Comparison of ENCODE assay signal across 7 mouse cellular contexts in the genomic region with DNA sequence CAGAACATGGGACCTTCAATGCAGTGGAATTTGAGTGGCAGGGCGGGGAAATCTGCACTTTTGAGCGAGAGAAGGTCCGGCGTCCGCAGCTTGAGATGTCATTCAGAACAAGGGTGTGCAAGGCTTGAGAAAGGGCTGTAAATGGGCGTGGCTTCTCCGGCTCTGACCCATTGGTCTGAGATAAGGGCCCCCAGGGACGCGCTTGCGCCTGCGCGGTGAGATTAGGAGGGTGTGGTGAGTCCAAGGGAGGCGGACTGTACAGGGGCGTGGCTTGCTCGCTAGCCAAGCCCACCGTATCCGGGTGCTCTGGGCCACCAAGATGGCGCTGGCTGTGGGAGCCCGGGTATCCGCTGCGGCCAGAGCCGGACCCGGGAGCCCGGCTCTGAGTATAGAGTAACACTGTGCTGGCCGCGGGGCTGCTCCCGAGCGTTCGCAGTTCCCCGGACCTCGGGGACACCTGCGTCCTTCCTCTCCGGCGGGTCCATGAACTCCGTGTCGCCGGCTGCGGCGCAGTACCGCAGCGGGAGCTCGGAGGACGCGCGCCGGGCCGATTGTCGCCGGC. TPM values are rescaled to one million over a fixed set of nuclear protein-coding genes. Genes with fewer than 3 reads are reported as not detected.
DNase-seq lines count a peak whose midpoint lies in the region; ATAC-seq lines count a peak whose summit lies in the region.

TSS of gene Atg4d (plus strand) at position 294 of the 562 bp plus-strand sequence.

- H3K4me3 ChIP-seq in embryonic facial prominence, embryonic 12.5 days: peak within 1 kb of the TSS; percentile 80
- H3K4me3 ChIP-seq in limb, embryonic 11.5 days (ENCODE audit: low read depth, low read length): peak within 1 kb of the TSS; percentile 66
- H3K4me3 ChIP-seq in midbrain, embryonic 14.5 days (replicated peaks; ENCODE audit: low read depth, low read length): peak within 1 kb of the TSS; percentile 90

- H3K27me3 ChIP-seq in embryonic facial prominence, embryonic 12.5 days: no peaks in the 10 kb centered on the region
- no peaks in the 10 kb centered on the region for H3K27me3 ChIP-seq in limb, embryonic 11.5 days (ENCODE audit: control insufficient read depth, insufficient read depth, low read length)
- no peaks in the 10 kb centered on the region for H3K27me3 ChIP-seq in midbrain, embryonic 14.5 days (ENCODE audit: control insufficient read depth, insufficient read depth, low read length)

- peak; percentile 99 for DNase-seq in adrenal gland, postnatal 25 days
- peak; percentile 100 for DNase-seq in heart, adult 11 months
- DNase-seq in kidney, adult 18-20 months: peak; percentile 97
- DNase-seq in limb, embryonic 11.5 days (ENCODE audit: low spot score): peak; percentile 99
- DNase-seq in midbrain, embryonic 14.5 days: peak; percentile 99
- peak; percentile 97 to 99 for DNase-seq in spleen, adult 18-20 months

- H3K4me1 ChIP-seq in embryonic facial prominence, embryonic 12.5 days: peaks cover 19% of the 10 kb centered on the region
- peaks cover 8% of the 10 kb centered on the region for H3K4me1 ChIP-seq in limb, embryonic 11.5 days (ENCODE audit: control insufficient read depth, insufficient read depth, low read length)
- peaks cover 16% of the 10 kb centered on the region for H3K4me1 ChIP-seq in midbrain, embryonic 14.5 days (ENCODE audit: control insufficient read depth, insufficient read depth, low read length)

- peak; percentile 93 for ATAC-seq in embryonic facial prominence, embryonic 12.5 days (ENCODE audit: insufficient number of reproducible peaks, insufficient read depth, low FRiP score, low TSS enrichment)
- peak; percentile 94 for ATAC-seq in limb, embryonic 11.5 days (ENCODE audit: insufficient number of reproducible peaks, low FRiP score, low TSS enrichment, low read depth)
- peak; percentile 98 for ATAC-seq in midbrain, embryonic 14.5 days (ENCODE audit: low FRiP score, low TSS enrichment)

- peak within 1 kb of the TSS; percentile 82 for H3K4me2 ChIP-seq in embryonic facial prominence, embryonic 12.5 days (replicated peaks)
- peak within 1 kb of the TSS; percentile 76 for H3K4me2 ChIP-seq in limb, embryonic 11.5 days (ENCODE audit: low read depth, severe bottlenecking)
- peak within 1 kb of the TSS; percentile 70 for H3K4me2 ChIP-seq in midbrain, embryonic 14.5 days (ENCODE audit: low read length)

- H3K36me3 ChIP-seq in embryonic facial prominence, embryonic 12.5 days: peaks cover 31% of the 10 kb centered on the region
- H3K36me3 ChIP-seq in limb, embryonic 11.5 days (ENCODE audit: control insufficient read depth, insufficient read depth, low read length): peaks cover 12% of the 10 kb centered on the region
- peaks cover 28% of the 10 kb centered on the region for H3K36me3 ChIP-seq in midbrain, embryonic 14.5 days (ENCODE audit: control insufficient read depth, insufficient read depth, low read length)

- under 1% methylated on average over 49 of the region's 49 CpGs for WGBS in embryonic facial prominence, embryonic 12.5 days
- under 1% methylated on average over 42 of the region's 49 CpGs for WGBS in limb, embryonic 11.5 days
- WGBS in midbrain, embryonic 14.5 days: under 1% methylated on average over 49 of the region's 49 CpGs

- H3K9ac ChIP-seq in embryonic facial prominence, embryonic 12.5 days: peak within 1 kb of the TSS; percentile 81
- H3K9ac ChIP-seq in limb, embryonic 11.5 days (ENCODE audit: low read length): peak within 1 kb of the TSS; percentile 67
- H3K9ac ChIP-seq in midbrain, embryonic 14.5 days (replicated peaks; ENCODE audit: low read length): peak within 1 kb of the TSS; percentile 84

- no peaks in the 10 kb centered on the region for H3K9me3 ChIP-seq in embryonic facial prominence, embryonic 12.5 days
- H3K9me3 ChIP-seq in limb, embryonic 11.5 days (ENCODE audit: control insufficient read depth, low read length): no peaks in the 10 kb centered on the region
- H3K9me3 ChIP-seq in midbrain, embryonic 14.5 days (ENCODE audit: control insufficient read depth, low read length): no peaks in the 10 kb centered on the region

- peak within 1 kb of the TSS; percentile 77 for H3K27ac ChIP-seq in embryonic facial prominence, embryonic 12.5 days
- H3K27ac ChIP-seq in limb, embryonic 11.5 days (replicated peaks; ENCODE audit: low read depth, low read length): peak within 1 kb of the TSS; percentile 23
- peak within 1 kb of the TSS; percentile 76 for H3K27ac ChIP-seq in midbrain, embryonic 14.5 days (replicated peaks; ENCODE audit: low read depth, low read length)

RNA-seq across cellular contexts. Expression of gene Atg4d, which starts in this region (rescaled TPM):
- total RNA-seq in adrenal gland, postnatal 25 days (2021): 37.5 and 42.2 TPM in 2 replicates
- polyA plus RNA-seq in embryonic facial prominence, embryonic 12.5 days (2016; fragmentation: Nextera tagmentation; extraction: Ambion mirVana): 33.6 and 33.9 TPM in 2 replicates
- 29.5 and 31.9 TPM in 2 replicates for polyA plus RNA-seq in limb, embryonic 11.5 days (2014; fragmentation: Nextera tagmentation; extraction: Ambion mirVana)
- polyA plus RNA-seq in midbrain, embryonic 14.5 days (2014; fragmentation: Nextera tagmentation; extraction: Ambion mirVana): 44.6 and 44.7 TPM in 2 replicates

Comparison
In these comparisons a context has a peak if more than half of its experiments do, and no peak if none do; other contexts are left out.
1. Peak in every context shown above with its lines: DNase-seq, ATAC-seq, H3K4me3 ChIP-seq and H3K27ac ChIP-seq.
2. H3K27ac ChIP-seq: peak in every context shown above with its lines; median percentile 77 in embryonic facial prominence, embryonic 12.5 days; 76 in midbrain, embryonic 14.5 days; 23 in limb, embryonic 11.5 days.